Mouse (Mus musculus): ENCODE measurements at regions not wholly inside any gene's neighbourhood (a gene's known extent, or its start where the extent isn't known, plus 50 kb on each side); places are given as distances from the start of the nearest gene placed in this dataset.

DNA sequence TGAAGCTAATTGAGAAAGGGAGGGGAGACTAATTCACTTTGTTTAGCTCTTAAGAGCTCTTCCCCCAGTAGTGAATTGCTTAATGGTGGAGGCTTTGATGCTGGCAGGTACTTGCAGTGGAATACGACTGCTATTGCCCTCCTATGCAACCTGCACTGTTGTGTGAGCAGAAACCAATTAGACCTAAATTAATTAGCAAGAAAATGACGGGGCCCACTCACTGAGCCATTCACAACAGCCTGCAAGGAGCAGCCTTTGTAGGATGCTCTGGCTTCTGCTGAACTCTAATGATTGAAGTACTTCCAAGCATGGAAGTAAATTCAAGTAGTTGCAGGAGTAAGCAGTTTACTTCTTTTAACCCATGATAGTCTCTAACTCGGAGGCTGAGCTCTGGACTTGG is 54.8 kb upstream of the Ubash3b start:
- TF ChIP-seq CTCF (IDR thresholded peaks at IDR 0.05; ENCODE audit: control insufficient read depth, insufficient read depth, insufficient replicate concordance, low read depth, low read length) = no peak
- TF ChIP-seq POLR2A (IDR thresholded peaks at IDR 0.05; ENCODE audit: control insufficient read depth, low read depth, low read length) = no peak
- no peak overlapping the region for H3K4me3 ChIP-seq (ENCODE audit: control insufficient read depth, low read depth, low read length)
- no peaks in the 10 kb centered on the region for H3K36me3 ChIP-seq (ENCODE audit: control insufficient read depth, insufficient read depth, low read length)
- H3K27me3 ChIP-seq (ENCODE audit: control insufficient read depth, insufficient read depth, low read length) = no peaks in the 10 kb centered on the region
- H3K27ac ChIP-seq (ENCODE audit: control insufficient read depth, insufficient read depth, low read depth, low read length) = no peak overlapping the region
- peaks cover 3% of the 10 kb centered on the region for H3K4me1 ChIP-seq (ENCODE audit: control insufficient read depth, insufficient read depth, low read length)

DNA sequence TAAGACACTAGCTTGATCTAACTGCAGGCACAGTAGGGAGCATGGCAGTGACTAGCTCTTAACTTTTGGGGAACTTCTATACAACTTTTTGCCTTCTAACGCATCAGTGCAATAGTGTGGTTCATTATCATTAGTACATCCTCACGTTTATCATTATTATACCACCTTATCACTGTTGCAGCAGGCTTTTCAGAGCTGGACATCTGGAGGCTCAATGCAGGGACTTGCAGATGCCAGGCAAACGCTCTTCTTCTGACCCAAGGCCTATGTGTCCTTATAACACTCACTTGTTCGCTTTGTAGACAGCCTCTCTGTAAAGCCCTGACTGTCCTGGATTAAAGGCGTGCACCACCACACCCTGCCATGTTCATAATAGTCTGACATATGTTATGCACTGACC is 53.5 kb upstream of the Ubash3b start:
- H3K27me3 ChIP-seq (ENCODE audit: control insufficient read depth, insufficient read depth, low read length) = no peaks in the 10 kb centered on the region
- no peak overlapping the region for H3K4me3 ChIP-seq (ENCODE audit: control insufficient read depth, low read depth, low read length)
- TF ChIP-seq CTCF (IDR thresholded peaks at IDR 0.05; ENCODE audit: control insufficient read depth, insufficient read depth, insufficient replicate concordance, low read depth, low read length) (no peak), POLR2A (IDR thresholded peaks at IDR 0.05; ENCODE audit: control insufficient read depth, low read depth, low read length) (no peak)
- H3K36me3 ChIP-seq (ENCODE audit: control insufficient read depth, insufficient read depth, low read length) = no peaks in the 10 kb centered on the region
- H3K4me1 ChIP-seq (ENCODE audit: control insufficient read depth, insufficient read depth, low read length) = peaks cover 3% of the 10 kb centered on the region
- no peak overlapping the region for H3K27ac ChIP-seq (ENCODE audit: control insufficient read depth, insufficient read depth, low read depth, low read length)

DNA sequence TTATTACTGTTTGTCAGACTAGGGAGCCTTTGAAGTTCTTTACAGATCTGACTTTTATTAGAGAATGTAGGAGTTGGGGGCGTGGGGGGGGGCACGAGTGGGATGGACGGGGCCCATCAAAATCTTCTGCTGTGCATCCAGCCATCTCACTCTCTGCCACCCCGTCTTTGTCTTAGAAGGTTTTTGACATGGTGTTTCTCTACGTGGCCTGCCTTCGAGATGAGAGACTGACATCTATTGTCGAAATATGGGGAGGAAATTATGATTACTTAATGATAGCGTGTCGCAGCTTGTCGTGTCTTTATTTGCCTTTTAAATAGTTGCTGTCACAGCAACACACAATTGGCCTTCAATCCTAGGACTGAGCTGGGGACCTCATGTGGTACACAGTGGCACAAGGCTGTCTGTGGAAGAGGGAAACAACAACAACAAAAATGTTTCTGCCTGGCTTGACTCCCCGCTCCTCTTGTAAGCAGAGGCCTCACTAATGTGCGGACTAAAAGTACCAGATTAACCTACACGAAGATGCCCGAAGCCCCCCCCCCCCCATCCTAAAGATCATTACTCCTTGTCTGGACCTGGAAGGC is 51.5 kb upstream of the Ubash3b start:
- Histone ChIP-seq H3K36me3 (ENCODE audit: control insufficient read depth, insufficient read depth, low read length) (no peaks in the 10 kb centered on the region), H3K27ac (ENCODE audit: control insufficient read depth, insufficient read depth, low read depth, low read length) (0 out of 2 replicates have a peak overlapping the region, but pooled peaks have one; percentile 13), H3K4me1 (ENCODE audit: control insufficient read depth, insufficient read depth, low read length) (peaks cover 3% of the 10 kb centered on the region), H3K27me3 (ENCODE audit: control insufficient read depth, insufficient read depth, low read length) (no peaks in the 10 kb centered on the region), H3K4me3 (ENCODE audit: control insufficient read depth, low read depth, low read length) (no peak overlapping the region)
- TF ChIP-seq CTCF (IDR thresholded peaks at IDR 0.05; ENCODE audit: control insufficient read depth, insufficient read depth, insufficient replicate concordance, low read depth, low read length) = no peak
- TF ChIP-seq POLR2A (IDR thresholded peaks at IDR 0.05; ENCODE audit: control insufficient read depth, low read depth, low read length) = no peak

DNA sequence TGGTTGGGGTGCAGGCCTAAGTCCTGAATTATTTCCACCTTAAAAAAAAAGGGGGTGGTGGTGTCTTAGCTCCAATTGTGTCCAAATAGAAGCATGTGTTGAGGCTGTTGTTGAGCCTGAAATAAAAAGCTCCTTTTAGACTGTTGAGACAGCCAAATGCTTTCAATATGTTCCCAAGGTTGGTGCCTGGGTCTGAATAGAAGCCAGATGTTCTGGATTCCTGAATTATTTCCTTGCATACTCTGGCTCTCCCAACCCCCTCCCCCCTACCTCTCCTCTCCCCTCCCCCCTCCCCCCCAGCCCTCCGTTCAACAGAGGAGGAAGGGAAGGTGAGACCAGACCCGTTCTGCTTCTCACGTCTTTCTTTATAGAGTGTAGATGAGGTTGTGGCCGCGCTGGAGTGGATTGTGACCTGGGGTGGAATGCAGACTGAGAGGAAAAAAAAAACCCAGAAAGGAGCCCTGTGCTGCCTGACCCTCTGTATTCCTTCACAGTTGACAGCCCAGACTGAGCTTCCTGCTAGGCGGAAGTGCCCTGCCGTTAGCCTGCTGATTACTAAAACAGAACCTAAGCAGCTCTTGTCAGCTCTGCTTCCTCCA is 50.9 kb upstream of the Ubash3b start:
- Histone ChIP-seq H3K36me3 (ENCODE audit: control insufficient read depth, insufficient read depth, low read length) (no peaks in the 10 kb centered on the region), H3K27ac (ENCODE audit: control insufficient read depth, insufficient read depth, low read depth, low read length) (no peak overlapping the region), H3K4me3 (ENCODE audit: control insufficient read depth, low read depth, low read length) (no peak overlapping the region), H3K4me1 (ENCODE audit: control insufficient read depth, insufficient read depth, low read length) (peaks cover 3% of the 10 kb centered on the region), H3K27me3 (ENCODE audit: control insufficient read depth, insufficient read depth, low read length) (no peaks in the 10 kb centered on the region)
- TF ChIP-seq CTCF (IDR thresholded peaks at IDR 0.05; ENCODE audit: control insufficient read depth, insufficient read depth, insufficient replicate concordance, low read depth, low read length) = no peak

DNA sequence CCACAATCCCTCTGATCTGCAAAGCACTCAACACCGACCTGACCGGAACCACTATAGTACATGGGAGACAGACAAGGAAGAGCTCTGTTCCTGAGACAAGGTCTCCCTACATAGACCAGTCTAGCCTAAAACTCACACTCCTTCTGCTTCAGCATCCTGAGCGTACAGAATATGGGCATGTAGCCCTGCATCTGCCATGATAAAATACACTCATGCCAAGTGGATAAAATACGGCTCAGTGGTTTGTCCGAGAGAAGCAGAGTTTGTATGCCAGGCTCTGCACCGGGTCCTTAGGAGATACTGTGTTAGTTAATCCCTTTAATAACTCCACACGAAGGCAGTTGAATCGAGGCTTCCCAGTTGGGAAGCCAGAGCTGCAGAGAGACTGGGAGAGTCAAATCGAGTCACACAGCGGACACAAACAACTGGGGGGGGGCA is 50.4 kb upstream of the Ubash3b start:
- Histone ChIP-seq H3K27me3 (ENCODE audit: control insufficient read depth, insufficient read depth, low read length) (no peaks in the 10 kb centered on the region), H3K36me3 (ENCODE audit: control insufficient read depth, insufficient read depth, low read length) (no peaks in the 10 kb centered on the region), H3K27ac (ENCODE audit: control insufficient read depth, insufficient read depth, low read depth, low read length) (0 out of 2 replicates have a peak overlapping the region, but pooled peaks have one; percentile 11), H3K4me1 (ENCODE audit: control insufficient read depth, insufficient read depth, low read length) (peaks cover 7% of the 10 kb centered on the region), H3K4me3 (ENCODE audit: control insufficient read depth, low read depth, low read length) (no peak overlapping the region)
- no peak for TF ChIP-seq CTCF (IDR thresholded peaks at IDR 0.05; ENCODE audit: control insufficient read depth, insufficient read depth, insufficient replicate concordance, low read depth, low read length)
- TF ChIP-seq POLR2A (IDR thresholded peaks at IDR 0.05; ENCODE audit: control insufficient read depth, low read depth, low read length) = no peak
